Mouse (Mus musculus) skeletal muscle tissue, adult 2 months (tissue): Measurements from ENCODE around the gene Gm10639.
"Not testable (repeated sequence)": the region's sequence is repeated elsewhere in the genome, so short reads cannot be mapped to it uniquely, and the experiment has no call there.

Experiments
- DNase-seq: peaks from one replicate; pipeline ENCODE4 v3.0.0-alpha.2; 2012; ENCODE audit warnings: low read depth, low spot score

Gene Gm10639

GRCm38 (mm10) chr9:78289723-78290122 is at the start of gene Gm10639:
TSS of gene Gm10639 (plus strand) at chr9:78289923.
- DNase-seq: not testable (repeated sequence)

GRCm38 (mm10) chr9:78255683-78256470 is 33.8 kb upstream of the Gm10639 start:
- DNase-seq: peak; percentile 10

GRCm38 (mm10) chr9:78256914-78257313 is 32.8 kb upstream of the Gm10639 start, which contains the start of gene Gm3776:
TSS of gene Gm3776 (plus strand) at chr9:78257129.
- DNase-seq: not testable (repeated sequence)

- DNase-seq: not testable (repeated sequence)
Measured at GRCm38 (mm10) chr9:78259688-78260087, 30.0 kb upstream of the Gm10639 start.

GRCm38 (mm10) chr9:78270945-78271344 is 18.8 kb upstream of the Gm10639 start:
- not testable (repeated sequence) for DNase-seq

- DNase-seq: not testable (repeated sequence)
Measured at GRCm38 (mm10) chr9:78282002-78282711, 7.6 kb upstream of the Gm10639 start.

- DNase-seq: not testable (repeated sequence)
Measured at GRCm38 (mm10) chr9:78289063-78289462, 660 bp upstream of the Gm10639 start.

- not testable (repeated sequence) for DNase-seq
Measured at GRCm38 (mm10) chr9:78292462-78292861, 2.7 kb downstream of the Gm10639 start.

- DNase-seq: not testable (repeated sequence)
Measured at GRCm38 (mm10) chr9:78293683-78294082, 4.0 kb downstream of the Gm10639 start.

- DNase-seq: not testable (repeated sequence)
Measured at GRCm38 (mm10) chr9:78294781-78295180, 5.1 kb downstream of the Gm10639 start.

GRCm38 (mm10) chr9:78296089-78296488 is 6.4 kb downstream of the Gm10639 start:
- peak; percentile 2 for DNase-seq

GRCm38 (mm10) chr9:78298232-78298631 is 8.5 kb downstream of the Gm10639 start:
- DNase-seq: no peak

GRCm38 (mm10) chr9:78299143-78299542 is 9.4 kb downstream of the Gm10639 start:
- DNase-seq: not testable (repeated sequence)

- DNase-seq: not testable (repeated sequence)
Measured at GRCm38 (mm10) chr9:78308122-78308521, 18.4 kb downstream of the Gm10639 start.

GRCm38 (mm10) chr9:78314696-78315095 is 25.0 kb downstream of the Gm10639 start, which contains the start of gene Omt2a:
TSS of gene Omt2a (minus strand) at chr9:78314796.
- no peak for DNase-seq

- DNase-seq: no peak
Measured at GRCm38 (mm10) chr9:78319499-78319898, 29.8 kb downstream of the Gm10639 start.

GRCm38 (mm10) chr9:78327289-78327688 is 37.6 kb downstream of the Gm10639 start, which contains the start of gene Omt2b:
TSS of gene Omt2b (plus strand) at chr9:78327589.
- DNase-seq: not testable (repeated sequence)

GRCm38 (mm10) chr9:78337050-78337449 is 47.3 kb downstream of the Gm10639 start:
- DNase-seq: not testable (repeated sequence)

GRCm38 (mm10) chr9:78340324-78340723 is 50.6 kb downstream of the Gm10639 start:
- not testable (repeated sequence) for DNase-seq

GRCm38 (mm10) chr9:78342494-78342893 is 52.8 kb downstream of the Gm10639 start:
- DNase-seq: not testable (repeated sequence)

GRCm38 (mm10) chr9:78343055-78343454 is 53.3 kb downstream of the Gm10639 start:
- not testable (repeated sequence) for DNase-seq

GRCm38 (mm10) chr9:78345235-78345634 is 55.5 kb downstream of the Gm10639 start:
- DNase-seq: not testable (repeated sequence)
